Mouse (Mus musculus): ENCODE data around the gene Tgfb1i1. TPM values are rescaled to one million over a fixed set of nuclear protein-coding genes. Genes with fewer than 3 reads are reported as not detected.

Tgfb1i1 gene
- polyA plus RNA-seq (2014; fragmentation: Nextera tagmentation; extraction: Ambion mirVana), result 178 and 179 TPM in 2 replicates

DNA sequence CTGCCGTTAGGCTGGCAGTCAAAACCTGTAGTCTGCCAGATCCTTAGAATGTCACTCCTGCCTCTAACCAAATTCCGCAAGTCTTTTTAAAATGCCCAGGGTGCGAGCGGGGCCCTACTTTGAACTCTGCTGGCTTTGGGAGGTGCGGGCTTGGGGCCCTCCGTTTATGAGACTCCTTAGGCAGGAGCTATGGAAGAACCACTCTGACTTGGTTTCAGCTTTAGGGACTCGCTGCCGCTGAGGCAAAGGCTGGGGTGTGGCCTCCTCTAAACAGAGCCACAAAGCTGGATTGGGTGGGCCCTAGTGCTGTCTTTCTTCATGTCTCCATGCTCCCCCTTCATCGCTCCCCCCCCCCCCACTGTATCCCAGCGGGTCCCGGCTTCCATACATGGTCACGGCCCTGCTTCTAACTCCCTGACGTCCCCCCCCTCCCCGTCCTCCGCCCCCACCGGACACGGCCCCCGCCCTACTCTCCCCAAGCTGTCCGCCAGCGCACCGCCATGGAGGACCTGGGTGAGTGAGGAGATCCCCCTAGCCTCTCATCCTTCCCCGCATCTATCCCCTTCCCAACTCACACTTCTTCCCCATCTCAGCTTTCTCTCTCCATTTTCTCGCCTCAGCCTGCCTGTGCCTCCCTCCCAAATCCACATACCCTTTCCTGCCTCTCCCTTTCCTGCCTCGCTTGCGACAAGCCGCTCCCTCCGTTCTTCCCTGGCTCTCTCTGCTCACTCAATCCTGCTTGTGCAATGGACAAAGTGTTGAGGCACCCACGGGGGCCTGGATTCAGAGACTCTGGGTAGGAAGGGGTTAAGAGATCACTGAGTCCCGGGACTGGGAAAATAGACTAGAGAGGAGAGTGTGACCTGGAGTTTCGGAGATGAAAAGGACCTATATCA is at the start of gene Tgfb1i1:
Tgfb1i1 (plus strand) TSS at position 317 of the 896 bp plus-strand sequence.
- DNase-seq (ENCODE audit: low spot score), result peak; percentile 79
- 1% methylated on average over 29 of the region's 30 CpGs for WGBS
- peak within 1 kb of the TSS; percentile 89 for H3K27ac ChIP-seq (ENCODE audit: low read depth)
- peak within 1 kb of the TSS; percentile 67 for H3K4me2 ChIP-seq (ENCODE audit: low read length)
- peaks cover 23% of the 10 kb centered on the region; the same call in 1 of the 2 replicates for H3K4me1 ChIP-seq (replicated peaks; ENCODE audit: control insufficient read depth, insufficient read depth, low read length)
- ATAC-seq (replicated peaks; ENCODE audit: low FRiP score, low TSS enrichment, low read depth), result peak; percentile 87
- no peaks in the 10 kb centered on the region for H3K9me3 ChIP-seq (ENCODE audit: control insufficient read depth, low read length)
- H3K4me3 ChIP-seq (ENCODE audit: low read depth, low read length), result peak within 1 kb of the TSS; percentile 54
- H3K27me3 ChIP-seq (replicated peaks; ENCODE audit: control insufficient read depth, insufficient read depth, low read length), result no peaks in the 10 kb centered on the region
- H3K36me3 ChIP-seq (ENCODE audit: control insufficient read depth, insufficient read depth, low read length), result peaks cover 57% of the 10 kb centered on the region
- peak within 1 kb of the TSS; percentile 78 for H3K9ac ChIP-seq (ENCODE audit: low read length)

DNA sequence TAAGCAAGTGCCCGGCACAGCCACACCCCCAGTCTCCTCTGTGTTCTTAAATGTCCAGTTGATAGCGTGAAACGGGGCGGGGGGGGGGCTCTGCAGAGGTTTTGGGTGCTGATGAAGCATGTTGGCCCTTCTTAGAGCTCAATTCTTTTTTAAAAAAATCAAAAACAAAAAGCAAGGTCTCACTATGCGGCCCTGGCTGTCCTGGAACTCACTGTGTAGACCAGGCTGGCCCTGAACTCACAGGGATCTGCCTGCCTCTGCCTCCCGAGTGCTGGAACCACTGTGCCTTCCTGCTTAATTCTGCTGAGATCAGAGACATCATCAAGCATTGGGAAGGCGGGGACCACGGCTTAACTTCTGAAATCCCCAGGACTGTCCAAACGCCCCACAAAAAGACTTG is 45.0 kb upstream of the Tgfb1i1 start:
- ATAC-seq (replicated peaks; ENCODE audit: low FRiP score, low TSS enrichment, low read depth), result no peak
- DNase-seq (ENCODE audit: low spot score), result no peak

GRCm38 (mm10) chr7:128203071-128203470 is 43.5 kb upstream of the Tgfb1i1 start:
- DNase-seq (ENCODE audit: low spot score) (no peak), ATAC-seq (replicated peaks; ENCODE audit: low FRiP score, low TSS enrichment, low read depth) (no peak)
- no peak overlapping the region for H3K4me3 ChIP-seq (ENCODE audit: low read depth, low read length)
- H3K9ac ChIP-seq (ENCODE audit: low read length), result no peak overlapping the region
- no peaks in the 10 kb centered on the region for H3K4me1 ChIP-seq (replicated peaks; ENCODE audit: control insufficient read depth, insufficient read depth, low read length)
- no peak overlapping the region for H3K27ac ChIP-seq (ENCODE audit: low read depth)
- no peaks in the 10 kb centered on the region for H3K36me3 ChIP-seq (ENCODE audit: control insufficient read depth, insufficient read depth, low read length)
- no peak overlapping the region for H3K4me2 ChIP-seq (ENCODE audit: low read length)
- H3K9me3 ChIP-seq (ENCODE audit: control insufficient read depth, low read length), result no peaks in the 10 kb centered on the region
- H3K27me3 ChIP-seq (replicated peaks; ENCODE audit: control insufficient read depth, insufficient read depth, low read length), result no peaks in the 10 kb centered on the region
- WGBS, result 75% methylated on average over 9 of the region's 9 CpGs

More for the DNA sequence above, 45.0 kb upstream of the Tgfb1i1 start:
- no peaks in the 10 kb centered on the region for H3K36me3 ChIP-seq (ENCODE audit: control insufficient read depth, insufficient read depth, low read length)
- H3K27ac ChIP-seq (ENCODE audit: low read depth), result no peak overlapping the region
- no peaks in the 10 kb centered on the region for H3K9me3 ChIP-seq (ENCODE audit: control insufficient read depth, low read length)
- no peak overlapping the region for H3K4me3 ChIP-seq (ENCODE audit: low read depth, low read length)
- H3K4me1 ChIP-seq (replicated peaks; ENCODE audit: control insufficient read depth, insufficient read depth, low read length), result no peaks in the 10 kb centered on the region
- H3K9ac ChIP-seq (ENCODE audit: low read length), result no peak overlapping the region
- no peaks in the 10 kb centered on the region for H3K27me3 ChIP-seq (replicated peaks; ENCODE audit: control insufficient read depth, insufficient read depth, low read length)
- WGBS, result 84% methylated on average over 9 of the region's 9 CpGs
- no peak overlapping the region for H3K4me2 ChIP-seq (ENCODE audit: low read length)

DNA sequence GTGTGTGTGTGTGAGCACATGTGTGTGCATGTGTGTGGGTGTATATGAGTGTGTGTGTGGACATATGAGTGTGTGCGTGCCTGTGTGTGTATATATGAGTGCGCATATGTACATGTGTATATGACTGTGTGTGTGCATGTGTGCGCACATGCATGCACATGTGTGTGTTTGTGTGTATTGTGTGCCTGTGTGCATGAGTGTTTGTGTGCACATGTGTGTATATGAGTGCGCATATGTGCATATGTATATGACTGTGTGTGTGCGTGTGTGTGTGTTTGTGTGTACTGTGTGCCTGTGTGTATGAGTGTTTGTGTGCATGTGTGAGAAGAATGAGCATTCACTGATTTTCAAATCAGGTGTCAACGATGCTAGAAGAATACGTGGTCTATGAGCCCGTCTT is 42.4 kb upstream of the Tgfb1i1 start:
- Histone ChIP-seq H3K9ac (ENCODE audit: low read length) (no peak overlapping the region), H3K4me1 (replicated peaks; ENCODE audit: control insufficient read depth, insufficient read depth, low read length) (no peaks in the 10 kb centered on the region), H3K36me3 (ENCODE audit: control insufficient read depth, insufficient read depth, low read length) (no peaks in the 10 kb centered on the region), H3K27ac (ENCODE audit: low read depth) (no peak overlapping the region), H3K9me3 (ENCODE audit: control insufficient read depth, low read length) (no peaks in the 10 kb centered on the region), H3K27me3 (replicated peaks; ENCODE audit: control insufficient read depth, insufficient read depth, low read length) (no peaks in the 10 kb centered on the region), H3K4me3 (ENCODE audit: low read depth, low read length) (no peak overlapping the region), H3K4me2 (ENCODE audit: low read length) (no peak overlapping the region)
- WGBS, result 86% methylated on average over 8 of the region's 8 CpGs
- ATAC-seq (replicated peaks; ENCODE audit: low FRiP score, low TSS enrichment, low read depth) (no peak), DNase-seq (ENCODE audit: low spot score) (no peak)

GRCm38 (mm10) chr7:128205695-128206094 is 40.9 kb upstream of the Tgfb1i1 start:
- no peak overlapping the region for H3K9ac ChIP-seq (ENCODE audit: low read length)
- H3K36me3 ChIP-seq (ENCODE audit: control insufficient read depth, insufficient read depth, low read length), result no peaks in the 10 kb centered on the region
- H3K4me3 ChIP-seq (ENCODE audit: low read depth, low read length), result no peak overlapping the region
- ATAC-seq (replicated peaks; ENCODE audit: low FRiP score, low TSS enrichment, low read depth) (no peak), DNase-seq (ENCODE audit: low spot score) (no peak)
- H3K9me3 ChIP-seq (ENCODE audit: control insufficient read depth, low read length), result no peaks in the 10 kb centered on the region
- 86% methylated on average over 18 of the region's 18 CpGs for WGBS
- no peak overlapping the region for H3K27ac ChIP-seq (ENCODE audit: low read depth)
- H3K4me2 ChIP-seq (ENCODE audit: low read length), result no peak overlapping the region
- no peaks in the 10 kb centered on the region for H3K27me3 ChIP-seq (replicated peaks; ENCODE audit: control insufficient read depth, insufficient read depth, low read length)
- no peaks in the 10 kb centered on the region for H3K4me1 ChIP-seq (replicated peaks; ENCODE audit: control insufficient read depth, insufficient read depth, low read length)

GRCm38 (mm10) chr7:128206152-128206551 is 40.5 kb upstream of the Tgfb1i1 start, which contains the start of gene Cox6a2:
Gene Cox6a2 (minus strand): TSS chr7:128206387.
- H3K4me2 ChIP-seq (ENCODE audit: low read length), result no peak within 1 kb of the TSS
- H3K27ac ChIP-seq (ENCODE audit: low read depth), result no peak within 1 kb of the TSS
- WGBS, result 71% methylated on average over 6 of the region's 6 CpGs
- no peak within 1 kb of the TSS for H3K4me3 ChIP-seq (ENCODE audit: low read depth, low read length)
- DNase-seq (ENCODE audit: low spot score), result no peak
- H3K27me3 ChIP-seq (replicated peaks; ENCODE audit: control insufficient read depth, insufficient read depth, low read length), result no peaks in the 10 kb centered on the region
- H3K36me3 ChIP-seq (ENCODE audit: control insufficient read depth, insufficient read depth, low read length), result no peaks in the 10 kb centered on the region
- no peak for ATAC-seq (replicated peaks; ENCODE audit: low FRiP score, low TSS enrichment, low read depth)
- no peak within 1 kb of the TSS for H3K9ac ChIP-seq (ENCODE audit: low read length)
- no peaks in the 10 kb centered on the region for H3K9me3 ChIP-seq (ENCODE audit: control insufficient read depth, low read length)
- H3K4me1 ChIP-seq (replicated peaks; ENCODE audit: control insufficient read depth, insufficient read depth, low read length), result no peaks in the 10 kb centered on the region

- Histone ChIP-seq H3K9ac (ENCODE audit: low read length) (no peak overlapping the region), H3K36me3 (ENCODE audit: control insufficient read depth, insufficient read depth, low read length) (no peaks in the 10 kb centered on the region), H3K4me3 (ENCODE audit: low read depth, low read length) (no peak overlapping the region), H3K9me3 (ENCODE audit: control insufficient read depth, low read length) (no peaks in the 10 kb centered on the region), H3K27ac (ENCODE audit: low read depth) (no peak overlapping the region), H3K4me1 (replicated peaks; ENCODE audit: control insufficient read depth, insufficient read depth, low read length) (no peaks in the 10 kb centered on the region), H3K4me2 (ENCODE audit: low read length) (no peak overlapping the region), H3K27me3 (replicated peaks; ENCODE audit: control insufficient read depth, insufficient read depth, low read length) (no peaks in the 10 kb centered on the region)
- DNase-seq (ENCODE audit: low spot score) (peak; percentile 78), ATAC-seq (replicated peaks; ENCODE audit: low FRiP score, low TSS enrichment, low read depth) (peak; percentile 40; the same call in 1 of the 2 replicates)
- WGBS, result 9% methylated on average over 4 of the region's 4 CpGs
These were observed 38.4 kb upstream of the Tgfb1i1 start for GRCm38 (mm10) chr7:128208187-128208586.

GRCm38 (mm10) chr7:128209826-128210225 is 36.8 kb upstream of the Tgfb1i1 start:
- ATAC-seq (replicated peaks; ENCODE audit: low FRiP score, low TSS enrichment, low read depth) (no peak), DNase-seq (ENCODE audit: low spot score) (no peak)
- Histone ChIP-seq H3K4me3 (ENCODE audit: low read depth, low read length) (no peak overlapping the region), H3K9me3 (ENCODE audit: control insufficient read depth, low read length) (no peaks in the 10 kb centered on the region), H3K4me2 (ENCODE audit: low read length) (no peak overlapping the region), H3K27ac (ENCODE audit: low read depth) (no peak overlapping the region), H3K9ac (ENCODE audit: low read length) (no peak overlapping the region), H3K36me3 (ENCODE audit: control insufficient read depth, insufficient read depth, low read length) (no peaks in the 10 kb centered on the region), H3K4me1 (replicated peaks; ENCODE audit: control insufficient read depth, insufficient read depth, low read length) (no peaks in the 10 kb centered on the region), H3K27me3 (replicated peaks; ENCODE audit: control insufficient read depth, insufficient read depth, low read length) (no peaks in the 10 kb centered on the region)
- WGBS, result 44% methylated on average over 3 of the region's 3 CpGs

- no peak overlapping the region for H3K9ac ChIP-seq (ENCODE audit: low read length)
- WGBS, result 82% methylated on average over 4 of the region's 4 CpGs
These were observed 26.7 kb upstream of the Tgfb1i1 start for GRCm38 (mm10) chr7:128219952-128220351.

More at GRCm38 (mm10) chr7:128219952-128220351, 26.7 kb upstream of the Tgfb1i1 start:
- DNase-seq (ENCODE audit: low spot score), result no peak
- no peak for ATAC-seq (replicated peaks; ENCODE audit: low FRiP score, low TSS enrichment, low read depth)
- H3K4me2 ChIP-seq (ENCODE audit: low read length), result no peak overlapping the region
- no peak overlapping the region for H3K4me3 ChIP-seq (ENCODE audit: low read depth, low read length)
- no peaks in the 10 kb centered on the region for H3K27me3 ChIP-seq (replicated peaks; ENCODE audit: control insufficient read depth, insufficient read depth, low read length)
- no peaks in the 10 kb centered on the region for H3K9me3 ChIP-seq (ENCODE audit: control insufficient read depth, low read length)
- H3K4me1 ChIP-seq (replicated peaks; ENCODE audit: control insufficient read depth, insufficient read depth, low read length), result no peaks in the 10 kb centered on the region
- H3K27ac ChIP-seq (ENCODE audit: low read depth), result no peak overlapping the region
- no peaks in the 10 kb centered on the region for H3K36me3 ChIP-seq (ENCODE audit: control insufficient read depth, insufficient read depth, low read length)

Measured in intestine, embryonic 14.5 days (tissue).